Mouse (Mus musculus): ENCODE results near the gene Myh1.

Myh1 gene

GRCm38 (mm10) chr11:67199752-67200151, at the start of gene Myh1:
Gene Myh1 (plus strand): TSS chr11:67200052.
- no peak for DNase-seq (ENCODE audit: low read depth, low spot score)

DNA sequence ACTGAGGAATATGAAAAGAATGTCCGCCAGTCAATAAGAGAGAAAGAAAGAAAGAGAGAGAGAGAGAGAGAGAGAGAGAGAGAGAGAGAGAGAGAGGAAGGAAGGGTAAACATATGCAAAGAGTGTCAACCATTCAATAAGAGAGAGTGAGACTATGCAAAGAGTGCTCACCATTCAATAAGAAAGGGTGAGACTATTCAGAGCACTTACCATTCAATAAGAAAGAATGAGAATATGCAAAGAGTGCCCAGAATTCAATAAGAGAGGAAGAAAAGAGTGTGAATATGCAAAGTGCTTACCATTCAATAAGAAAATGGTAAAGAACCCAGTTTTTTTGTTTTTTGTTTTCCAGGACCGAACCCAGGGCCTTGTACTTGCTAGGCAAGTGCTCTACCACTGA, 49.6 kb upstream of the Myh1 start:
- no peak for DNase-seq (ENCODE audit: low read depth, low spot score)

- no peak for DNase-seq (ENCODE audit: low read depth, low spot score)
Measured at GRCm38 (mm10) chr11:67151159-67151558, 48.7 kb upstream of the Myh1 start.

GRCm38 (mm10) chr11:67151651-67152630, 47.9 kb upstream of the Myh1 start:
- DNase-seq (ENCODE audit: low read depth, low spot score): no peak

- DNase-seq (ENCODE audit: low read depth, low spot score): no peak
Measured at GRCm38 (mm10) chr11:67153123-67153522, 46.7 kb upstream of the Myh1 start.

DNA sequence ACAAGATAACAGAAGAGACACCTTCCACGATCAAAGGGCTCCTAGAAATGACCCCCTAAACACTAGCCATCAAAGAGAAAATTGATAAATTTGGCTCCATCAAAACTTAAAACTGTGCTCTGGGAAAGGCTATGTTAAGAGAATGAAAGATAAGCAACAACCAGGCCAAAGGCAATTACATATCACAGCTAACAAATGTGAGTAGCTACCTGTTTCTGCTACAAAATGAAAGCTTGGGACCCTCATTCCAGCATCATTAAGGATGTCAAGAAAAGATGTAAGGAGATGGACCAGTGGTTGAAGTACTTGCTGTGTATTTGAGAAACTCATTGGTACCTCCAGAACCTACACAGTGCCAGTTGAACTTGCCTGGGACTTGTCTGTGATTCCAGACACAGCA, 46.0 kb upstream of the Myh1 start:
- DNase-seq (ENCODE audit: low read depth, low spot score): no peak

- DNase-seq (ENCODE audit: low read depth, low spot score): no peak
Measured at GRCm38 (mm10) chr11:67155650-67156049, 44.2 kb upstream of the Myh1 start.

DNA sequence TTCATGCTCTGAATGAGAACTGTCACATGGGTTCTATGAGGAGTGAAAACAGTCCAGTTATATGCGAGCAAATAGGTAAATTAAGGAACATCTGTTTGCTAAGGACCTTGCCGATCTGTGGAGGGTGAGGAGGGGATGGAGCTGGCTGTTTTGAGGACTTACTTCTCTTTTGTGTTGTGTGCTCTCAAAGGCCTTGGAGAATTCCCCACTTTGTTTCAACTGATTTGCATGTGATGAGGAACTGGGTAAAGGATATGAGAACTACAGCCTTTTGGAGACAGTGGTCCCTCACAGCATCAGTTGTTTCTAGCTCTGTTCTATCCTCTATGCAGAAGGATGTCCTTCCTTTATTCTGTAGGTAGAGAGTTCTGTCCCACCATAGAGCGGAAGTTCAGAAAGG, 39.7 kb upstream of the Myh1 start:
- DNase-seq (ENCODE audit: low read depth, low spot score): no peak

GRCm38 (mm10) chr11:67163701-67164100, 36.2 kb upstream of the Myh1 start:
- no peak for DNase-seq (ENCODE audit: low read depth, low spot score)

- no peak for DNase-seq (ENCODE audit: low read depth, low spot score)
Measured at GRCm38 (mm10) chr11:67164851-67165250, 35.0 kb upstream of the Myh1 start.

DNA sequence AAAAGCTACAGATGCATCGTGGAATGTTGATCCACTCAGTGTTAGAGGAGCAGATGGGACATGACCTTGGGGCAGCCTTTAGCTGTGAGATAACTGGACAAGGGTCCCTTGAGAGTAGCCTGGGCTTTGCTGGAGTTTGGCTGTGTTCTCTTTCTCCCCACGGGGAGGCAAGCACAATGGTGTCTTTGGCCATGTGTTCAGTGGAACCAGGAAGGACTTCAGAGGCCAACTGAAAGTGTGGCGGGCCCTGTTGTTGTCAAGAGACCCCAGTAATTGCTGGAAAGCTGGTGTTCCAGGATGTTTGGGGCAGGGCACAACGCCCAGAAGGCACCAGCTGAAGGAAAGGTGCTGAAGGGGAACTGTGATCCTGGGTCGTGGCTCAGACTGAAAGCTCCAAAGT, 30.6 kb upstream of the Myh1 start:
- no peak for DNase-seq (ENCODE audit: low read depth, low spot score)

- no peak for DNase-seq (ENCODE audit: low read depth, low spot score)
Measured at GRCm38 (mm10) chr11:67170727-67171126, 29.1 kb upstream of the Myh1 start, which contains the start of gene Myh2. Gene Myh2 (plus strand): TSS chr11:67171027.

DNA sequence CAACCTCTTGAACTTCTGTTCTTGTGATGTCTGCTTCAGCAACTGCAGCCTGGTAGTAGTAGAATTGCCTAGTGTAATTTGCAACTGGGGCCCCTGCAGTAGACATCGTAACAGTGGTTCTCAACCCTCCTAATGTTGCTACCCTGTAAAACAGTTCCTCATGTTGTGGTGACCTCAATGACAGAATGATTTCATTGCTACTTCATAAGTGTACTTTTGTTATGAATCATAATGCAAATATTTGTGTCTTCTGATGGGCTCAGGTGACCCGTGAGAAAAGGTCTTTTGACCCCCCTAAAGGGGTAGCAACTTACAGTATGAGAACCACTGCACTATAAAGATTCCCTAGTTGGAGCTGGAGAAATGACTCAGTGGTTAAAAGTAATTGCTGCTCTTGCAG, 27.4 kb upstream of the Myh1 start:
- DNase-seq (ENCODE audit: low read depth, low spot score): no peak

DNA sequence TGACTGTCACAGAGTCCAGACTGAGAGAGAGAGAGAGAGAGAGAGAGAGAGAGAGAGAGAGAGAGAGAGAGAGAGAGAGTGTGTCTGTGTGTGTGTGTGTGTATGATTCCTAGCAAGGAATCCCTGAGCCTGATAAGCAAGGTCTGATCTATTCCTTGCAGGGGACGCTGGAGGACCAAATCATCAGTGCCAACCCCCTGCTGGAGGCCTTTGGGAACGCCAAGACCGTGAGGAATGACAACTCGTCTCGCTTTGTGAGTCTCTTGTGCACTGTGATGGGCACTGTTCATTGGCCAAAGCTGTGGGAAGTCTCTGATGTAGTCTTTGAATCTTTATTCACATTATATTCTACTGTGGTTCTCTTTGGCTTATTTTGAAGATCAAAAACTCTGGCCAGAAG, 23.5 kb upstream of the Myh1 start:
- no peak for DNase-seq (ENCODE audit: low read depth, low spot score)

GRCm38 (mm10) chr11:67190316-67190715, 9.5 kb upstream of the Myh1 start:
- DNase-seq (ENCODE audit: low read depth, low spot score): no peak

- no peak for DNase-seq (ENCODE audit: low read depth, low spot score)
Measured at GRCm38 (mm10) chr11:67190814-67191213, 9.0 kb upstream of the Myh1 start.

GRCm38 (mm10) chr11:67191496-67191895, 8.4 kb upstream of the Myh1 start:
- DNase-seq (ENCODE audit: low read depth, low spot score): no peak

DNA sequence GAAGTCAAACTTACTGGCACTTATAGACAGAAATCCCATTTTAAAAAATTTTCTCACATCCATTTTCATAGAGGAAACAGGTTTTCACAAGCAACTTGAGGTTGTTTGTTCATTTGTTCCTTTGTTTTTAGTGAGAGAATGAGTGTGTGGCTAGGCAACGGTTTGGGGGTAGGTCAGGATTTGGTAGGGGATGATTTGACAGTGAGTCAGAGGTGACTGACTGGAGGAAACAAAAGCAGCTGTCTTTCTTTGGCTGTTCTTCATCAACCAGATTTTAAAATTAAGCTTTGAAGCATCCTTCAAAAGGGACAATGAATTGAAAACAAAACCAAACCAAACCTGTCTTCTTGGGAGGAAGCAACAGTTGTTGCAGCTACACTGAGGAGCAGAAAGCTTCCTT, 531 bp upstream of the Myh1 start:
- DNase-seq (ENCODE audit: low read depth, low spot score): no peak

GRCm38 (mm10) chr11:67204766-67205165, 4.9 kb downstream of the Myh1 start:
- no peak for DNase-seq (ENCODE audit: low read depth, low spot score)

- DNase-seq (ENCODE audit: low read depth, low spot score): no peak
Measured at GRCm38 (mm10) chr11:67221803-67222202, 22.0 kb downstream of the Myh1 start.

DNA sequence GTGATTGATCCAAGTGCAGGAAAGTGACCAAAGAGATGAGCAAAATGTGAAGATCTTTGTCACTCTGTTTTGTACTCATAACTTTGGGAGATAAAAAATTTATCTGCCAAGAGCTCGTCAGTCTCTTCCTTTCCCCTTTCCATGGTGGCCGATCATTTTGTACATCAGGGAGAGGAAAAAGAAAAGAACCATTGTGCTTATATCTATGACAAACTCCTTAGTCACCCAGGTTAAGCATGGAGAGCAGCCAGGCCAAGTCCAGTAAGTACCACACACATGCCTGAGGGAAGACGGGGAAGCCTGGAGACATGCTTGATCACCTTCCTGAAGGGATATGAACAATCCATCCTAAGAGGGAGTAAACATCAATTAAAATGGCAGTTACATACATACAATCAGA, 24.6 kb downstream of the Myh1 start:
- no peak for DNase-seq (ENCODE audit: low read depth, low spot score)

GRCm38 (mm10) chr11:67228731-67229130, 28.9 kb downstream of the Myh1 start:
- DNase-seq (ENCODE audit: low read depth, low spot score): no peak

GRCm38 (mm10) chr11:67229166-67229565, 29.3 kb downstream of the Myh1 start:
- no peak for DNase-seq (ENCODE audit: low read depth, low spot score)

Measured in retina, postnatal 7 days (tissue).